13 mouse cellular contexts compared by ENCODE assay signal in genomic region chr8:120315644-120316043, GRCm38 (mm10).
DNase-seq lines count a peak whose midpoint lies in the region; ATAC-seq and TF ChIP-seq lines count a peak whose summit lies in the region.
"Had no signal": no experiment of that assay in that cellular context is flagged by ENCODE, and none has a peak within 500 bp of the region (broad histone marks: within the 10 kb centered on the region; RNA-seq: fewer than 3 reads in every experiment).

No protein-coding gene starts in this region.

- peak; percentile 65 for TF ChIP-seq CTCF in heart, adult 2 months (IDR thresholded peaks at IDR 0.05)
- peak; percentile 22; the same call in 1 of the 2 replicates for TF ChIP-seq CTCF in spleen, adult 2 months (IDR thresholded peaks at IDR 0.05; ENCODE audit: extremely low read depth, insufficient read depth, insufficient read length, insufficient replicate concordance)

- no peaks in the 10 kb centered on the region for H3K36me3 ChIP-seq in heart, adult 2 months (ENCODE audit: control insufficient read depth, insufficient read depth, low read length)
- H3K36me3 ChIP-seq in heart, embryonic 12.5 days: no peaks in the 10 kb centered on the region
- H3K36me3 ChIP-seq in spleen, adult 2 months (ENCODE audit: control insufficient read depth, insufficient read depth, low read length): no peaks in the 10 kb centered on the region

- no peak for TF ChIP-seq EP300 in heart, adult 2 months (IDR thresholded peaks at IDR 0.05; ENCODE audit: insufficient read depth, low read depth, low read length)

- H3K4me2 ChIP-seq in heart, embryonic 12.5 days: no peak overlapping the region

- 97% methylated on average over 4 of the region's 4 CpGs for WGBS in heart, adult 2 months
- WGBS in heart, embryonic 12.5 days: 81% methylated on average over 4 of the region's 4 CpGs
- WGBS in spleen, adult 2 months: 93% methylated on average over 4 of the region's 4 CpGs

- no peak for TF ChIP-seq POLR2A in heart, adult 2 months (IDR thresholded peaks at IDR 0.05; ENCODE audit: insufficient read depth, low read depth, low read length)
- no peak for TF ChIP-seq POLR2A in spleen, adult 2 months (IDR thresholded peaks at IDR 0.05; ENCODE audit: low read depth, low read length)

- no peak overlapping the region for H3K9ac ChIP-seq in heart, adult 2 months (ENCODE audit: low read depth, low read length)
- no peak overlapping the region for H3K9ac ChIP-seq in heart, embryonic 12.5 days

- ATAC-seq in heart, embryonic 12.5 days (ENCODE audit: insufficient number of reproducible peaks, low FRiP score): no peak

- no peak overlapping the region for H3K27ac ChIP-seq in heart, adult 2 months
- no peak overlapping the region for H3K27ac ChIP-seq in heart, embryonic 12.5 days (ENCODE audit: poor library complexity, severe bottlenecking)
- H3K27ac ChIP-seq in spleen, adult 2 months (ENCODE audit: insufficient read depth, low read length): no peak overlapping the region
- H3K27ac ChIP-seq: macrophage had no signal

- no peaks in the 10 kb centered on the region for H3K27me3 ChIP-seq in heart, adult 2 months (ENCODE audit: control insufficient read depth, insufficient read depth, low read length)
- peaks cover 7% of the 10 kb centered on the region; the same call in 1 of the 2 replicates for H3K27me3 ChIP-seq in heart, embryonic 12.5 days (replicated peaks)
- no peaks in the 10 kb centered on the region for H3K27me3 ChIP-seq in spleen, adult 2 months (ENCODE audit: control insufficient read depth, insufficient read depth, low read length)

- H3K79me2 ChIP-seq in heart, adult 2 months (replicated peaks; ENCODE audit: control insufficient read depth, insufficient read depth, low read length): peaks cover 2% of the 10 kb centered on the region; the same call in 1 of the 2 replicates

- intact Hi-C loops in heart, adult 2 months (cut with DNase I): no loop called here

- DNase-seq in heart, adult 2 months: peak in 1 of 2 experiments; percentile 30
- peak in 1 of 2 experiments; percentile 43 for DNase-seq in spleen, adult 2 months (ENCODE audit: low read depth in 1 of 2, low spot score in 2 of 2)
- no peak for DNase-seq in spleen, postnatal 14 days (ENCODE audit: low spot score in 2 of 2)
- peak; percentile 61 for DNase-seq in induced T-regulatory cell, adult 2 months (ENCODE audit: low read depth)
- DNase-seq in thymus, postnatal 4 days: peak; percentile 76
- DNase-seq in adipocyte (ENCODE audit: low spot score): no peak
- DNase-seq in frontal cortex, postnatal 25 days (ENCODE audit: low spot score in 2 of 2): no peak
- DNase-seq: adrenal gland, adult 8-10 months; cerebellum, adult 8-10 months; gastrocnemius, postnatal 10 days; right cerebral cortex, postnatal 25 days had no signal

- H3K4me3 ChIP-seq in heart, adult 2 months: no peak overlapping the region
- no peak overlapping the region for H3K4me3 ChIP-seq in heart, embryonic 12.5 days
- H3K4me3 ChIP-seq in spleen, adult 2 months (ENCODE audit: extremely low read depth, insufficient read depth, insufficient read length): no peak overlapping the region

- H3K4me1 ChIP-seq in heart, adult 2 months (ENCODE audit: control insufficient read depth, insufficient read depth, low read length): peaks cover 2% of the 10 kb centered on the region
- peaks cover 15% of the 10 kb centered on the region for H3K4me1 ChIP-seq in heart, embryonic 12.5 days (replicated peaks)
- peaks cover 5% of the 10 kb centered on the region; the same call in 1 of the 2 replicates for H3K4me1 ChIP-seq in spleen, adult 2 months (ENCODE audit: control insufficient read depth, insufficient read depth, insufficient read length)

- no peaks in the 10 kb centered on the region for H3K9me3 ChIP-seq in heart, embryonic 12.5 days (replicated peaks)

Comparison
In these comparisons a context has a peak if more than half of its experiments do, and no peak if none do; other contexts are left out.
1. DNase-seq: peak in induced T-regulatory cell, adult 2 months (single experiment) and thymus, postnatal 4 days (single experiment); none in spleen, postnatal 14 days (0 of 2), adipocyte (single experiment) and frontal cortex, postnatal 25 days (0 of 2).